Mouse (Mus musculus) ES-E14 (cell line): ENCODE measurements at regions not wholly inside any gene's neighbourhood (a gene's known extent, or its start where the extent isn't known, plus 50 kb on each side); places are given as distances from the start of the nearest gene placed in this dataset.

Experiments used
- DNase-seq: peaks from one replicate; pipeline ENCODE4 v3.0.0-alpha.2; 2013; ENCODE audit warnings: low read depth, low spot score
- H3K27ac ChIP-seq: 2 replicates; pipeline ENCODE4 v1.5.1; 2012; ENCODE audit warnings: low read depth, mild to moderate bottlenecking, low read length, moderate library complexity, mixed read lengths; ENCODE audit not compliant: poor library complexity, insufficient read depth, severe bottlenecking
- H3K36me3 ChIP-seq: 2 replicates; pipeline ENCODE4 v1.6.1; 2012; ENCODE audit warnings: mild to moderate bottlenecking, low read length, moderate library complexity, mixed read lengths; ENCODE audit not compliant: control insufficient read depth, poor library complexity, insufficient read depth, severe bottlenecking
- H3K4me1 ChIP-seq, 2 experiments: fragments of 150-350 bp in 1 of 2; sonication (generic) in 1 of 2; 2 replicates each; pipeline ENCODE4 v1.6.1; 2012; ENCODE audit warnings: low read length in 2 of 2, mild to moderate bottlenecking in 1 of 2, mixed read lengths in 1 of 2; ENCODE audit not compliant: control insufficient read depth in 2 of 2, insufficient read depth in 2 of 2, poor library complexity in 1 of 2
- H3K4me3 ChIP-seq, 2 experiments: fragments of 150-350 bp in 1 of 2; sonication (generic) in 1 of 2; 2 replicates each; pipeline ENCODE4 v1.5.1; 2012; ENCODE audit warnings: low read length in 2 of 2, low read depth in 1 of 2, mild to moderate bottlenecking in 1 of 2, mixed read lengths in 1 of 2; ENCODE audit not compliant: insufficient read depth in 1 of 2, poor library complexity in 1 of 2, severe bottlenecking in 1 of 2
- H3K9ac ChIP-seq: 2 replicates; pipeline ENCODE4 v1.6.1; 2012; ENCODE audit warnings: low read depth, mild to moderate bottlenecking, low read length, mixed read lengths; ENCODE audit not compliant: poor library complexity, insufficient read depth, severe bottlenecking
- H3K9me3 ChIP-seq: fragments of 150-350 bp; sonication (generic); 2 replicates; pipeline ENCODE4 v1.6.1; 2012; ENCODE audit warnings: low read depth, mild to moderate bottlenecking, low read length; ENCODE audit not compliant: control insufficient read depth, insufficient read depth
- CHD2 ChIP-seq: IDR thresholded peaks from 2 replicates; pipeline ENCODE4 v1.6.1; 2014; ENCODE audit warnings: mild to moderate bottlenecking, low read depth, low read length, inconsistent platforms
- HCFC1 ChIP-seq: IDR thresholded peaks from 2 replicates; pipeline ENCODE4 v1.6.1; 2012; ENCODE audit warnings: low read length, inconsistent platforms, borderline replicate concordance; ENCODE audit not compliant: insufficient read depth
- MAFK ChIP-seq: IDR thresholded peaks from 2 replicates; pipeline ENCODE4 v1.6.1; 2014; ENCODE audit warnings: mild to moderate bottlenecking, low read depth, low read length, inconsistent platforms; ENCODE audit not compliant: insufficient read depth
- ZC3H11A ChIP-seq: IDR thresholded peaks from 2 replicates; pipeline ENCODE4 v1.6.1; 2012; ENCODE audit warnings: low read depth, mild to moderate bottlenecking, inconsistent platforms, low read length, borderline replicate concordance
- ZNF384 ChIP-seq: IDR thresholded peaks from 2 replicates; pipeline ENCODE4 v1.6.1; 2012; ENCODE audit warnings: low read depth, low read length, inconsistent platforms
- in situ Hi-C, 2 experiments: fragments of 600-800 bp; cut with MboI; formaldehyde crosslinking; loops; one replicate each; pipeline ENCODE4 v1.15.1; 2025; ENCODE audit warnings: low sequenced_read_pairs in 2 of 2, inconsistent platforms in 1 of 2; ENCODE audit not compliant: unreplicated experiment in 2 of 2

GRCm38 (mm10) chr6:97741427-97741826 is 65.4 kb upstream of the Mitf start:
- Histone ChIP-seq H3K9me3 (no peaks in the 10 kb centered on the region), H3K27ac (no peak overlapping the region)

GRCm38 (mm10) chr6:97740851-97741201 is 66.0 kb upstream of the Mitf start:
- H3K4me3 ChIP-seq: no peak overlapping the region
- in situ Hi-C loops: loop anchor here (25.0 kb wide), 3 partner anchors 229 to 479 kb away; partner anchors contain the start of gene Lmod3 (in 2 of the 2)
- H3K4me1 ChIP-seq: no peaks in the 10 kb centered on the region; a peak in 1 of 4 replicates
- H3K9me3 ChIP-seq: no peaks in the 10 kb centered on the region
- H3K9ac ChIP-seq: no peak overlapping the region
- H3K27ac ChIP-seq: no peak overlapping the region
- DNase-seq: no peak
- H3K36me3 ChIP-seq: no peaks in the 10 kb centered on the region
- no peak for TF ChIP-seq MAFK
- TF ChIP-seq ZNF384: no peak
- no peak for TF ChIP-seq ZC3H11A
- no peak for TF ChIP-seq HCFC1
- no peak for TF ChIP-seq CHD2

More at GRCm38 (mm10) chr6:97741427-97741826, 65.4 kb upstream of the Mitf start:
- H3K4me3 ChIP-seq: no peak overlapping the region
- H3K9ac ChIP-seq: no peak overlapping the region
- TF ChIP-seq ZC3H11A (no peak), HCFC1 (no peak), CHD2 (no peak), MAFK (no peak), ZNF384 (no peak)
- DNase-seq: no peak
- H3K36me3 ChIP-seq: no peaks in the 10 kb centered on the region
- in situ Hi-C loops: loop anchor here (25.0 kb wide), 3 partner anchors 229 to 479 kb away; partner anchors contain the start of gene Lmod3 (in 2 of the 2)
- no peaks in the 10 kb centered on the region; a peak in 1 of 4 replicates for H3K4me1 ChIP-seq

- Histone ChIP-seq H3K9ac (no peak overlapping the region), H3K4me3 (no peak overlapping the region), H3K27ac (no peak overlapping the region), H3K4me1 (no peaks in the 10 kb centered on the region; a peak in 1 of 4 replicates), H3K36me3 (no peaks in the 10 kb centered on the region), H3K9me3 (no peaks in the 10 kb centered on the region)
- no peak for TF ChIP-seq HCFC1
- 0 out of 2 replicates have a peak, but pooled peaks have one; percentile 43 for TF ChIP-seq ZNF384
- TF ChIP-seq ZC3H11A: peak; percentile 91
- TF ChIP-seq CHD2: 0 out of 2 replicates have a peak, but pooled peaks have one; percentile 36
- no peak for DNase-seq
- in situ Hi-C loops: loop anchor here (25.0 kb wide), 3 partner anchors 228 to 478 kb away; partner anchors contain the start of gene Lmod3 (in 2 of the 2)
These were observed 66.6 kb upstream of the Mitf start for GRCm38 (mm10) chr6:97740107-97740850.

GRCm38 (mm10) chr6:97738846-97739245 is 68.0 kb upstream of the Mitf start:
- no peaks in the 10 kb centered on the region for H3K36me3 ChIP-seq
- no peaks in the 10 kb centered on the region for H3K9me3 ChIP-seq
- H3K4me3 ChIP-seq: no peak overlapping the region
- H3K9ac ChIP-seq: no peak overlapping the region
- no peak overlapping the region for H3K27ac ChIP-seq
- TF ChIP-seq CHD2 (no peak), ZC3H11A (no peak)
- H3K4me1 ChIP-seq: no peaks in the 10 kb centered on the region; a peak in 1 of 4 replicates
- no peak for DNase-seq
- in situ Hi-C loops: loop anchor here (5.0 to 25.0 kb wide), 4 partner anchors 227 to 477 kb away; partner anchors contain the start of gene Lmod3 (in 2 of the 2)
